Comparison of ENCODE assay signal across 24 mouse cellular contexts in the genomic region with DNA sequence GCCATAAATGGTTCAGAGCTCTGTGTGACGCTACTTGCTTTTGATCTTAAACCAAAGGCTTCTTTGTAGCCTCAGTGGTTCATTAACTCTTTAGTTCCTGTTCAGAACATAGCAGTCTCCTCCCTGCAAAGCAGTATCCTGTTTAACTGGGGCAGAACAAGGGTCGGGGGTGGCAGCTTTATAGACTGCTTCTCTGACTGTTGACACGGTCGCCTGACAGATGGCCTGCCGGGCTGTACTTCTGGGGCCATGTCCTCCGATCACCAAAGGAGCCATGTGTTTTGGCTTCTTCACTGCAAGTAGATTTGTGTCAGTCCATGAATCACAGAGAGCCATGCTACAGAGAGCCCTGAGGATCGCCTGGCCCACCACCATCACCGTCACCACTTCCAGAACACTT.
"Had no signal": no experiment of that assay in that cellular context is flagged by ENCODE, and none has a peak within 500 bp of the region (broad histone marks: within the 10 kb centered on the region; RNA-seq: fewer than 3 reads in every experiment).

No protein-coding gene starts in this region.

- H3K4me2 ChIP-seq: kidney, embryonic 15.5 days; limb, embryonic 13.5 days; lung, embryonic 15.5 days; midbrain, embryonic 12.5 days; midbrain, embryonic 15.5 days; neural tube, embryonic 12.5 days; neural tube, embryonic 15.5 days had no signal

- ATAC-seq: liver, postnatal 0 days; midbrain, embryonic 15.5 days had no signal

- H3K27ac ChIP-seq: kidney, embryonic 15.5 days; left cerebral cortex, adult 2 months; limb, embryonic 13.5 days; liver, embryonic 14.5 days; lung, embryonic 15.5 days; midbrain, embryonic 12.5 days; midbrain, embryonic 15.5 days; neural tube, embryonic 12.5 days; neural tube, embryonic 15.5 days; stomach, postnatal 0 days had no signal

- DNase-seq: kidney, adult 8-10 months; kidney, postnatal 10 days; kidney, postnatal 36 days; layer of hippocampus, postnatal 36 days; liver; liver, postnatal 0 days; lung, postnatal 10 days; lung, postnatal 36 days; right cerebral cortex, adult 18-20 months; right cerebral cortex, postnatal 14 days; right cerebral cortex, postnatal 4 days; thymus, adult 2 months; thymus, postnatal 14 days; thymus, postnatal 4 days had no signal

- H3K4me3 ChIP-seq: kidney, embryonic 15.5 days; left cerebral cortex, adult 2 months; limb, embryonic 13.5 days; lung, embryonic 15.5 days; midbrain, embryonic 12.5 days; midbrain, embryonic 15.5 days; neural tube, embryonic 12.5 days; neural tube, embryonic 15.5 days had no signal

- H3K36me3 ChIP-seq: kidney, embryonic 15.5 days; limb, embryonic 13.5 days; lung, embryonic 15.5 days; midbrain, embryonic 12.5 days; midbrain, embryonic 15.5 days; neural tube, embryonic 12.5 days; neural tube, embryonic 15.5 days had no signal

- H3K9me3 ChIP-seq: kidney, embryonic 15.5 days; limb, embryonic 13.5 days; lung, embryonic 15.5 days; midbrain, embryonic 12.5 days; midbrain, embryonic 15.5 days; neural tube, embryonic 12.5 days; neural tube, embryonic 15.5 days had no signal

- H3K27me3 ChIP-seq: kidney, embryonic 15.5 days; limb, embryonic 13.5 days; lung, embryonic 15.5 days; midbrain, embryonic 12.5 days; midbrain, embryonic 15.5 days; neural tube, embryonic 12.5 days; neural tube, embryonic 15.5 days had no signal

- H3K4me1 ChIP-seq: midbrain, embryonic 12.5 days; midbrain, embryonic 15.5 days; neural tube, embryonic 12.5 days; neural tube, embryonic 15.5 days had no signal

- H3K9ac ChIP-seq: kidney, embryonic 15.5 days; limb, embryonic 13.5 days; liver, embryonic 14.5 days; liver, postnatal 0 days; lung, embryonic 15.5 days; midbrain, embryonic 12.5 days; midbrain, embryonic 15.5 days; neural tube, embryonic 12.5 days; neural tube, embryonic 15.5 days had no signal
